Mouse (Mus musculus) ES-E14 (cell line): Measurements from ENCODE around the gene Gfer.

ENCODE experiments used
- CHD2 ChIP-seq: IDR thresholded peaks from 2 replicates; pipeline ENCODE4 v1.6.1; 2014; ENCODE audit warnings: mild to moderate bottlenecking, low read depth, low read length, inconsistent platforms
- HCFC1 ChIP-seq: IDR thresholded peaks from 2 replicates; pipeline ENCODE4 v1.6.1; 2012; ENCODE audit warnings: low read length, inconsistent platforms, borderline replicate concordance; ENCODE audit not compliant: insufficient read depth
- ZC3H11A ChIP-seq: IDR thresholded peaks from 2 replicates; pipeline ENCODE4 v1.6.1; 2012; ENCODE audit warnings: low read depth, mild to moderate bottlenecking, inconsistent platforms, low read length, borderline replicate concordance
- ZNF384 ChIP-seq: IDR thresholded peaks from 2 replicates; pipeline ENCODE4 v1.6.1; 2012; ENCODE audit warnings: low read depth, low read length, inconsistent platforms

- TF ChIP-seq ZNF384 (no peak), ZC3H11A (no peak), CHD2 (no peak), HCFC1 (no peak)
Measured at GRCm38 (mm10) chr17:24672141-24672540, 23.8 kb downstream of the Gfer start.
